Mouse (Mus musculus): ENCODE results near the gene Gm21976. TPM values are rescaled to one million over a fixed set of nuclear protein-coding genes. Genes with fewer than 3 reads are reported as not detected.

Gm21976 gene
- polyA plus RNA-seq, 1 experiment from 2014 or later: not detected

- Histone ChIP-seq H3K9me3 (ENCODE audit: low read depth, low read length) (no peaks in the 10 kb centered on the region), H3K36me3 (ENCODE audit: insufficient read depth) (no peaks in the 10 kb centered on the region), H3K4me3 (ENCODE audit: low read depth, low read length) (no peak overlapping the region), H3K9ac (no peak overlapping the region), H3K27me3 (ENCODE audit: insufficient read depth, low read length) (no peaks in the 10 kb centered on the region), H3K4me2 (no peak overlapping the region), H3K27ac (ENCODE audit: low read depth) (no peak overlapping the region), H3K4me1 (ENCODE audit: insufficient read depth) (no peaks in the 10 kb centered on the region)
- DNase-seq (peak; percentile 34), ATAC-seq (ENCODE audit: insufficient read depth) (no peak)
- 62% methylated on average over 2 of the region's 2 CpGs for WGBS
- peak; percentile 40; the same call in 1 of the 2 replicates for TF ChIP-seq CTCF (IDR thresholded peaks at IDR 0.05; ENCODE audit: low read depth)
Measured at GRCm38 (mm10) chr13:98332106-98332505, 52.4 kb downstream of the Gm21976 start.

DNA sequence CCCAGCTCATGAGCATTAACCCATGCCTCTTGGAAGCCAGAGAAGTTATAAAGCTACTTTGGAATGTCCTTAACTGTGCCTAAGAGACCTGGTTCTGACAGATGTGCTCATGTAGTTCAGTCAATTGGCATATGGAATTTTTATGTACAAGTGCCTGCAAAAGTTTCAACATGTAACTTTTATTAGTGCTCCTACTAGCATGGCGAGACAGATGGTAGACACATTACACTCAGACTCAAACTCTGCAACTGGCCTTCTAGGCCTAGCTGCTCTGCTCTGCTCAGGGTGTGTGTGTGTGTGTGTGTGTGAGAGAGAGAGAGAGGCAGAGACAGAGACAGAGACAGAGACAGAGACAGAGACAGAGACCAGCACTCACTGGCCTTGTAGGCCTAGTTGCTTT lies 56.5 kb downstream of the Gm21976 start:
- H3K9me3 ChIP-seq (ENCODE audit: low read depth, low read length): no peaks in the 10 kb centered on the region
- no peak overlapping the region for H3K9ac ChIP-seq
- no peak overlapping the region for H3K27ac ChIP-seq (ENCODE audit: low read depth)
- DNase-seq (no peak), ATAC-seq (ENCODE audit: insufficient read depth) (no peak)
- H3K4me2 ChIP-seq: no peak overlapping the region
- no peaks in the 10 kb centered on the region for H3K27me3 ChIP-seq (ENCODE audit: insufficient read depth, low read length)
- no peak overlapping the region for H3K4me3 ChIP-seq (ENCODE audit: low read depth, low read length)
- no peaks in the 10 kb centered on the region for H3K4me1 ChIP-seq (ENCODE audit: insufficient read depth)
- no peaks in the 10 kb centered on the region for H3K36me3 ChIP-seq (ENCODE audit: insufficient read depth)
- no peak for TF ChIP-seq CTCF (IDR thresholded peaks at IDR 0.05; ENCODE audit: low read depth)
- 85% methylated on average over 1 of the region's 1 CpGs for WGBS

- ATAC-seq (ENCODE audit: insufficient read depth): no peak
- no peak for TF ChIP-seq CTCF (IDR thresholded peaks at IDR 0.05; ENCODE audit: low read depth)
- 71% methylated on average over 5 of the region's 5 CpGs for WGBS
Measured at GRCm38 (mm10) chr13:98340506-98340905, 60.8 kb downstream of the Gm21976 start.

DNA sequence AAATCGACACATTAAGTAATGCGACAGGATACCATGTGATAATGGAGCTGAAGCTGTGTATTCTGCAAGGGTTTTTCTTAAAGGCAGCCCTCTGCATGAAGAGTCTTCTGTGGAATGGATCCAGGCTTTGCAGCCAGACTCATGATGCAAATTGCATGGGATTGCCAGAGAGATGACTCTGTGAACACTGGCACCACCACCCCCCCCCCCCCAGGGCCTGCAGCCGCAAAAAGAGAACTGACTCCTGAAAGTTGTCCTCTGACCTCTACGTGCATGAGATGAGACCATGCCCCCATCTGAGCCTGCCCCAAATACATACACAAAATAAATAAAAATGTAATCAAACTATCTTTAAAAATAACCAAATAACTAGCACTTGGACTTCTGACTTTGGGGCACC lies 69.8 kb downstream of the Gm21976 start:
- Histone ChIP-seq H3K4me3 (ENCODE audit: low read depth, low read length) (no peak overlapping the region), H3K9ac (no peak overlapping the region), H3K9me3 (ENCODE audit: low read depth, low read length) (no peaks in the 10 kb centered on the region), H3K27ac (ENCODE audit: low read depth) (no peak overlapping the region), H3K4me2 (no peak overlapping the region), H3K36me3 (ENCODE audit: insufficient read depth) (no peaks in the 10 kb centered on the region), H3K4me1 (ENCODE audit: insufficient read depth) (peaks cover 3% of the 10 kb centered on the region; the same call in 1 of the 2 replicates), H3K27me3 (ENCODE audit: insufficient read depth, low read length) (peaks cover 42% of the 10 kb centered on the region)
- no peak for DNase-seq
- WGBS: 75% methylated on average over 4 of the region's 4 CpGs
- no peak for TF ChIP-seq CTCF (IDR thresholded peaks at IDR 0.05; ENCODE audit: low read depth)
- no peak for ATAC-seq (ENCODE audit: insufficient read depth)

More at GRCm38 (mm10) chr13:98340506-98340905, 60.8 kb downstream of the Gm21976 start:
- no peak for DNase-seq
- Histone ChIP-seq H3K4me3 (ENCODE audit: low read depth, low read length) (no peak overlapping the region), H3K9ac (no peak overlapping the region), H3K4me1 (ENCODE audit: insufficient read depth) (no peaks in the 10 kb centered on the region), H3K4me2 (no peak overlapping the region), H3K27me3 (ENCODE audit: insufficient read depth, low read length) (no peaks in the 10 kb centered on the region), H3K27ac (ENCODE audit: low read depth) (no peak overlapping the region), H3K9me3 (ENCODE audit: low read depth, low read length) (no peaks in the 10 kb centered on the region), H3K36me3 (ENCODE audit: insufficient read depth) (no peaks in the 10 kb centered on the region)

GRCm38 (mm10) chr13:98351527-98351926 lies 71.8 kb downstream of the Gm21976 start:
- H3K9me3 ChIP-seq (ENCODE audit: low read depth, low read length): no peaks in the 10 kb centered on the region
- H3K9ac ChIP-seq: no peak overlapping the region
- DNase-seq: peak; percentile 58
- H3K4me3 ChIP-seq (ENCODE audit: low read depth, low read length): no peak overlapping the region
- peaks cover 60% of the 10 kb centered on the region for H3K27me3 ChIP-seq (ENCODE audit: insufficient read depth, low read length)
- H3K4me2 ChIP-seq: no peak overlapping the region
- no peaks in the 10 kb centered on the region for H3K36me3 ChIP-seq (ENCODE audit: insufficient read depth)
- peaks cover 3% of the 10 kb centered on the region; the same call in 1 of the 2 replicates for H3K4me1 ChIP-seq (ENCODE audit: insufficient read depth)
- peak; percentile 67 for TF ChIP-seq CTCF (IDR thresholded peaks at IDR 0.05; ENCODE audit: low read depth)
- ATAC-seq (ENCODE audit: insufficient read depth): no peak
- H3K27ac ChIP-seq (ENCODE audit: low read depth): no peak overlapping the region
- 19% methylated on average over 8 of the region's 8 CpGs for WGBS

DNA sequence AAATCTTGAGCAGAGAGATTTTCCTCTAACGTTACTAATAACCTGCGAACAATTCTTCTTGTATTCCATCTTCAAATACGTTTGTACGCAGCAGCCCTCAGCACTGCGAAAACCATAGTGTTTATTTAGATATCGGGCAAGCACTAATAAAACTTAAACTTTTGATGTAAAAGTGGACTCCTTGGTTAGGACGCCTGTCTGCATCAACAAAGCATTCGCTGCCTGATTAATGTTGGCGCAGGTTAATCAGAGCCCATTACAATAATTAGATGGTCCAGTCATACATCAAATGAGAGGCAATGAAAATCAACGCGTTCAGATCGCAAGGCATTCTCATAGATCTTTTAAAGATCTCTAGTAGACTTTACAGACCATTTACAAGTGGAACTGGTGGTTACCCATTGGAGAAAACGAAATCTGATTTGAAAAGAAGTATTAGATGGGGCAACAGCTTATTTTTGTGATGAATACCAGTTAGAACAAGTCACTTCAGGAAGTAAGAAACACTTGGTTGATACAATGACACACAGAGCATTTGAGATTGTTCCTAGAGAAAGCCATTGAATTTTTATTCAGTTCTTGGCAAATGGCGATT lies 72.8 kb downstream of the Gm21976 start:
- no peak for TF ChIP-seq CTCF (IDR thresholded peaks at IDR 0.05; ENCODE audit: low read depth)
- Histone ChIP-seq H3K27ac (ENCODE audit: low read depth) (no peak overlapping the region), H3K36me3 (ENCODE audit: insufficient read depth) (no peaks in the 10 kb centered on the region), H3K27me3 (ENCODE audit: insufficient read depth, low read length) (peaks cover 70% of the 10 kb centered on the region), H3K9ac (no peak overlapping the region), H3K4me1 (ENCODE audit: insufficient read depth) (peaks cover 3% of the 10 kb centered on the region; the same call in 1 of the 2 replicates), H3K9me3 (ENCODE audit: low read depth, low read length) (no peaks in the 10 kb centered on the region), H3K4me2 (no peak overlapping the region), H3K4me3 (ENCODE audit: low read depth, low read length) (no peak overlapping the region)
- ATAC-seq (ENCODE audit: insufficient read depth) (no peak), DNase-seq (no peak)
- WGBS: 13% methylated on average over 14 of the region's 14 CpGs

DNA sequence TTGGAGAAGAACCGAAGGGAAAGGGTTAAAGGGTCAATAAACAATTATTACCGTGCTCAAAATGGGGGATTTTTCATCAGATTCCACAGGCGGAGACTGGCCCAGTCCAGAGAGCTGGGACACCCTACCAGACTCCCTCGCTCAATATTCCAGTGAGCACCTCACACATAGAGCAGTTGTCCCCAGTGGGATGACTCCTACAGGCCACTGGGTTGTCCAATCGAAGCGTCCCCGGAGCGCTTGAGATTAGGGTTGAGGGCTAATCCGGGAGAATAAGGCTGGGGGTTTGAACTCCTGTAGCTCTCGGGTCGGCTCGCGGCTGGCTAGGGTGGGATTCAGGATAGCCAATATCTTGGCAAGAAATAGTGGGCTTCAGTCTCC lies 74.0 kb downstream of the Gm21976 start:
- peak; percentile 17; the same call in 1 of the 2 replicates for ATAC-seq (ENCODE audit: insufficient read depth)
- under 1% methylated on average over 13 of the region's 13 CpGs for WGBS

More for the DNA sequence above, 74.0 kb downstream of the Gm21976 start:
- no peaks in the 10 kb centered on the region for H3K9me3 ChIP-seq (ENCODE audit: low read depth, low read length)
- H3K9ac ChIP-seq: no peak overlapping the region
- no peaks in the 10 kb centered on the region for H3K36me3 ChIP-seq (ENCODE audit: insufficient read depth)
- peak overlapping the region; percentile 46 for H3K4me3 ChIP-seq (ENCODE audit: low read depth, low read length)
- peaks cover 3% of the 10 kb centered on the region; the same call in 1 of the 2 replicates for H3K4me1 ChIP-seq (ENCODE audit: insufficient read depth)
- no peak overlapping the region for H3K27ac ChIP-seq (ENCODE audit: low read depth)
- DNase-seq: no peak
- TF ChIP-seq CTCF (IDR thresholded peaks at IDR 0.05; ENCODE audit: low read depth): no peak
- peak overlapping the region; percentile 84 for H3K4me2 ChIP-seq
- peaks cover 82% of the 10 kb centered on the region for H3K27me3 ChIP-seq (ENCODE audit: insufficient read depth, low read length)

Data from lung, embryonic 14.5 days (tissue).